Mouse (Mus musculus) lung, embryonic 14.5 days (tissue): ENCODE data around the gene Drap1. TPM values are rescaled to one million over a fixed set of nuclear protein-coding genes. Genes with fewer than 3 reads are reported as not detected.

Source experiments
- ATAC-seq: fragments of 200-750 bp; cut with Nextera tagmentation; 2 replicates; pipeline ENCODE4 v1.8.0; 2017; ENCODE audit warnings: mild to moderate bottlenecking, moderate TSS enrichment, moderate library complexity; ENCODE audit not compliant: insufficient read depth
- DNase-seq: peaks from one replicate; pipeline ENCODE4 v3.0.0-alpha.2; 2015
- H3K27ac ChIP-seq: fragments of 300-500 bp; sonication (generic); 2 replicates; pipeline ENCODE4 v1.5.1; 2014; ENCODE audit warnings: low read depth, mild to moderate bottlenecking, moderate library complexity
- H3K27me3 ChIP-seq: fragments of 300-500 bp; sonication (generic); 2 replicates; pipeline ENCODE4 v1.6.1; 2014; ENCODE audit warnings: low read length, control low read depth; ENCODE audit not compliant: insufficient read depth
- H3K36me3 ChIP-seq: fragments of 300-500 bp; sonication (generic); 2 replicates; pipeline ENCODE4 v1.6.1; 2014; ENCODE audit warnings: control low read depth; ENCODE audit not compliant: insufficient read depth
- H3K4me1 ChIP-seq: fragments of 300-500 bp; sonication (generic); 2 replicates; pipeline ENCODE4 v1.6.1; 2014; ENCODE audit warnings: antibody characterized with exemption, control low read depth; ENCODE audit not compliant: insufficient read depth
- H3K4me2 ChIP-seq: fragments of 300-500 bp; sonication (generic); 2 replicates; pipeline ENCODE4 v1.6.1; 2014; ENCODE audit warnings: mild to moderate bottlenecking
- H3K4me3 ChIP-seq: fragments of 300-500 bp; sonication (generic); 2 replicates; pipeline ENCODE4 v1.5.1; 2014; ENCODE audit warnings: low read depth, low read length
- H3K9ac ChIP-seq: fragments of 300-500 bp; sonication (generic); 2 replicates; pipeline ENCODE4 v1.6.1; 2014
- H3K9me3 ChIP-seq: fragments of 300-500 bp; sonication (generic); 2 replicates; pipeline ENCODE4 v1.6.1; 2016; ENCODE audit warnings: low read depth, low read length, control low read depth
- CTCF ChIP-seq: IDR thresholded peaks from 2 replicates; pipeline ENCODE4 v1.5.1; 2016; ENCODE audit warnings: antibody characterized with exemption, low read depth
- WGBS: fragments of 180-500 bp; shearing (Covaris S2); extraction: QIAGEN DNeasy Blood & Tissue Kit; methylation state at CpG from one replicate; pipeline ENCODE4 v1.1.7; 2014; 5-methylcytosine and 5-hydroxymethylcytosine counted together
- polyA plus RNA-seq: library from polyadenylated mRNA; unstranded; fragments of >200 nt; fragmentation: Nextera tagmentation; extraction: Ambion mirVana; gene quantifications from 2 replicates; pipeline ENCODE4 v1.2.1, GENCODE M21; 2014

Drap1 gene
- polyA plus RNA-seq, 1 experiment from 2014 or later: 217 TPM

- H3K4me2 ChIP-seq: no peak overlapping the region
- no peak overlapping the region for H3K9ac ChIP-seq
- ATAC-seq: no peak
- no peak overlapping the region for H3K27ac ChIP-seq
- 0 out of 2 replicates have a peak, but pooled peaks cover 8% of the 10 kb centered on the region for H3K4me1 ChIP-seq
- H3K4me3 ChIP-seq: no peak overlapping the region
- no peaks in the 10 kb centered on the region for H3K9me3 ChIP-seq
- no peak for DNase-seq
- no peaks in the 10 kb centered on the region for H3K27me3 ChIP-seq
- no peak for TF ChIP-seq CTCF
- 84% methylated on average over 9 of the region's 9 CpGs for WGBS
- peaks cover 36% of the 10 kb centered on the region for H3K36me3 ChIP-seq
Observed at GRCm38 (mm10) chr19:5419630-5420029, 5.1 kb downstream of the Drap1 start.

GRCm38 (mm10) chr19:5418750-5419466 is 5.9 kb downstream of the Drap1 start:
- 90% methylated on average over 8 of the region's 8 CpGs for WGBS
- H3K9me3 ChIP-seq: no peaks in the 10 kb centered on the region
- ATAC-seq (no peak), DNase-seq (no peak)
- 0 out of 2 replicates have a peak, but pooled peaks cover 8% of the 10 kb centered on the region for H3K4me1 ChIP-seq
- no peak for TF ChIP-seq CTCF
- H3K27ac ChIP-seq: no peak overlapping the region
- no peak overlapping the region for H3K4me2 ChIP-seq
- H3K36me3 ChIP-seq: peaks cover 36% of the 10 kb centered on the region
- H3K27me3 ChIP-seq: no peaks in the 10 kb centered on the region
- H3K4me3 ChIP-seq: no peak overlapping the region
- no peak overlapping the region for H3K9ac ChIP-seq

GRCm38 (mm10) chr19:5414534-5414957 is 10.2 kb downstream of the Drap1 start:
- H3K27me3 ChIP-seq: no peaks in the 10 kb centered on the region
- H3K4me2 ChIP-seq: no peak overlapping the region
- H3K4me3 ChIP-seq: no peak overlapping the region
- H3K9ac ChIP-seq: no peak overlapping the region
- H3K36me3 ChIP-seq: peaks cover 2% of the 10 kb centered on the region
- no peak for ATAC-seq
- H3K4me1 ChIP-seq: no peaks in the 10 kb centered on the region
- no peak for TF ChIP-seq CTCF
- no peak overlapping the region for H3K27ac ChIP-seq
- 69% methylated on average over 2 of the region's 2 CpGs for WGBS
- H3K9me3 ChIP-seq: no peaks in the 10 kb centered on the region
- DNase-seq: no peak

GRCm38 (mm10) chr19:5413840-5414239 is 10.9 kb downstream of the Drap1 start:
- Histone ChIP-seq H3K4me1 (no peaks in the 10 kb centered on the region), H3K36me3 (no peaks in the 10 kb centered on the region), H3K9ac (no peak overlapping the region), H3K4me3 (no peak overlapping the region), H3K27ac (no peak overlapping the region), H3K9me3 (no peaks in the 10 kb centered on the region), H3K4me2 (no peak overlapping the region), H3K27me3 (no peaks in the 10 kb centered on the region)
- ATAC-seq (no peak), DNase-seq (no peak)
- WGBS: 73% methylated on average over 4 of the region's 4 CpGs
- no peak for TF ChIP-seq CTCF

GRCm38 (mm10) chr19:5411961-5412360 is 12.8 kb downstream of the Drap1 start:
- no peak overlapping the region for H3K4me2 ChIP-seq
- H3K36me3 ChIP-seq: no peaks in the 10 kb centered on the region
- DNase-seq (no peak), ATAC-seq (no peak)
- TF ChIP-seq CTCF: no peak
- no peak overlapping the region for H3K9ac ChIP-seq
- no peaks in the 10 kb centered on the region for H3K4me1 ChIP-seq
- no peak overlapping the region for H3K27ac ChIP-seq
- H3K4me3 ChIP-seq: no peak overlapping the region
- H3K27me3 ChIP-seq: no peaks in the 10 kb centered on the region
- no peaks in the 10 kb centered on the region for H3K9me3 ChIP-seq
- 47% methylated on average over 5 of the region's 5 CpGs for WGBS

GRCm38 (mm10) chr19:5410641-5411040 is 14.1 kb downstream of the Drap1 start:
- TF ChIP-seq CTCF: no peak
- ATAC-seq: no peak
- no peak overlapping the region for H3K9ac ChIP-seq

GRCm38 (mm10) chr19:5409068-5409467 is 15.7 kb downstream of the Drap1 start:
- Histone ChIP-seq H3K36me3 (no peaks in the 10 kb centered on the region), H3K4me1 (no peaks in the 10 kb centered on the region), H3K4me2 (no peak overlapping the region), H3K4me3 (no peak overlapping the region), H3K9me3 (no peaks in the 10 kb centered on the region), H3K9ac (no peak overlapping the region), H3K27me3 (no peaks in the 10 kb centered on the region), H3K27ac (no peak overlapping the region)
- 50% methylated on average over 5 of the region's 5 CpGs for WGBS
- ATAC-seq (peak; percentile 9; the same call in 1 of the 2 replicates), DNase-seq (peak; percentile 71)
- TF ChIP-seq CTCF: no peak

More at GRCm38 (mm10) chr19:5410641-5411040, 14.1 kb downstream of the Drap1 start:
- 48% methylated on average over 5 of the region's 5 CpGs for WGBS
- peak; percentile 68 for DNase-seq
- no peaks in the 10 kb centered on the region for H3K9me3 ChIP-seq
- no peak overlapping the region for H3K27ac ChIP-seq
- H3K4me2 ChIP-seq: no peak overlapping the region
- no peaks in the 10 kb centered on the region for H3K4me1 ChIP-seq
- H3K27me3 ChIP-seq: no peaks in the 10 kb centered on the region
- no peak overlapping the region for H3K4me3 ChIP-seq
- H3K36me3 ChIP-seq: no peaks in the 10 kb centered on the region
